Mouse (Mus musculus) heart, adult 9 months (tissue): Measurements from ENCODE around the gene Clba1.
"Not testable (repeated sequence)": the region's sequence is repeated elsewhere in the genome, so short reads cannot be mapped to it uniquely, and the experiment has no call there.

ENCODE experiments used
- DNase-seq, 2 experiments: peaks; one replicate each; pipeline ENCODE4 v3.0.0; 2022; ENCODE audit warnings: low spot score in 2 of 2

The Clba1 gene

GRCm38 (mm10) chr12:112816866-112817265 is 8.1 kb downstream of the Clba1 start:
- not testable (repeated sequence) for DNase-seq

- no peak for DNase-seq
These were observed 10.4 kb downstream of the Clba1 start for GRCm38 (mm10) chr12:112819057-112819662.

GRCm38 (mm10) chr12:112820401-112820999 is 11.8 kb downstream of the Clba1 start:
- no peak for DNase-seq

GRCm38 (mm10) chr12:112821216-112821615 is 12.5 kb downstream of the Clba1 start:
- no peak for DNase-seq

- DNase-seq, result no peak
These were observed 13.2 kb downstream of the Clba1 start for GRCm38 (mm10) chr12:112821974-112822373.

GRCm38 (mm10) chr12:112822676-112823075 is 13.9 kb downstream of the Clba1 start:
- no peak for DNase-seq

GRCm38 (mm10) chr12:112823221-112823620 is 14.5 kb downstream of the Clba1 start:
- no peak for DNase-seq

GRCm38 (mm10) chr12:112825901-112826300 is 17.2 kb downstream of the Clba1 start:
- no peak for DNase-seq

- no peak for DNase-seq
These were observed 19.9 kb downstream of the Clba1 start for GRCm38 (mm10) chr12:112828501-112829243.

- DNase-seq, result peak; percentile 94 to 97
These were observed 20.6 kb downstream of the Clba1 start, which contains the start of gene Cdca4 for GRCm38 (mm10) chr12:112829244-112829864. Gene Cdca4 (minus strand): TSS chr12:112829423.

GRCm38 (mm10) chr12:112830141-112830540 is 21.4 kb downstream of the Clba1 start:
- DNase-seq, result no peak

- DNase-seq, result no peak
These were observed 21.8 kb downstream of the Clba1 start for GRCm38 (mm10) chr12:112830570-112830969.

- no peak for DNase-seq
These were observed 23.7 kb downstream of the Clba1 start for GRCm38 (mm10) chr12:112832411-112832810.

GRCm38 (mm10) chr12:112833527-112833926 is 24.8 kb downstream of the Clba1 start:
- DNase-seq, result no peak

- DNase-seq, result no peak
These were observed 26.3 kb downstream of the Clba1 start for GRCm38 (mm10) chr12:112835046-112835445.

GRCm38 (mm10) chr12:112840209-112841086 is 31.7 kb downstream of the Clba1 start:
- DNase-seq, result no peak

GRCm38 (mm10) chr12:112841338-112841892 is 32.7 kb downstream of the Clba1 start:
- not testable (repeated sequence) for DNase-seq

GRCm38 (mm10) chr12:112842128-112842527 is 33.4 kb downstream of the Clba1 start:
- not testable (repeated sequence) for DNase-seq

GRCm38 (mm10) chr12:112843803-112844202 is 35.1 kb downstream of the Clba1 start:
- DNase-seq, result peak; percentile 60 to 78

GRCm38 (mm10) chr12:112847880-112848279 is 39.1 kb downstream of the Clba1 start:
- no peak for DNase-seq
